Mouse (Mus musculus) liver, adult 2 months (tissue): ENCODE measurements around the gene Col12a1. TPM values are rescaled to one million over a fixed set of nuclear protein-coding genes. Genes with fewer than 3 reads are reported as not detected.
"Not testable (repeated sequence)": the region's sequence is repeated elsewhere in the genome, so short reads cannot be mapped to it uniquely, and the experiment has no call there.

Experiments
- DNase-seq: peaks from one replicate; pipeline ENCODE4 v3.0.0-alpha.2; 2011; ENCODE audit warnings: low read depth, low spot score; ENCODE audit errors: extremely low read depth
- H3K27ac ChIP-seq: fragments of 200-500 bp; replicated peaks from 2 replicates; pipeline ENCODE4 v1.5.1; 2012; ENCODE audit warnings: low read depth, mild to moderate bottlenecking, control low read depth, inconsistent platforms, low read length; ENCODE audit not compliant: insufficient read depth
- H3K27me3 ChIP-seq: fragments of 200-500 bp; 2 replicates; pipeline ENCODE4 v1.6.1; 2012; ENCODE audit warnings: mild to moderate bottlenecking, moderate library complexity, low read length, inconsistent platforms; ENCODE audit not compliant: control insufficient read depth, insufficient read depth
- H3K36me3 ChIP-seq: fragments of 200-500 bp; 2 replicates; pipeline ENCODE4 v1.6.1; 2012; ENCODE audit warnings: low read length, inconsistent platforms; ENCODE audit not compliant: control insufficient read depth, insufficient read depth
- H3K4me1 ChIP-seq: fragments of 200-500 bp; 2 replicates; pipeline ENCODE4 v1.6.1; 2011; ENCODE audit warnings: low read length; ENCODE audit not compliant: control insufficient read depth, insufficient read depth
- H3K4me3 ChIP-seq: fragments of 200-500 bp; 2 replicates; pipeline ENCODE4 v1.5.1; 2011; ENCODE audit warnings: low read depth, mild to moderate bottlenecking, control low read depth, low read length, moderate library complexity; ENCODE audit not compliant: insufficient read depth
- H3K79me2 ChIP-seq: fragments of 200-500 bp; 2 replicates; pipeline ENCODE4 v1.6.1; 2012; ENCODE audit warnings: inconsistent platforms, mild to moderate bottlenecking, low read length, moderate library complexity; ENCODE audit not compliant: control insufficient read depth, insufficient read depth
- H3K9ac ChIP-seq: fragments of 200-500 bp; 2 replicates; pipeline ENCODE4 v1.6.1; 2012; ENCODE audit warnings: low read depth, mild to moderate bottlenecking, control low read depth, inconsistent platforms, low read length
- CTCF ChIP-seq: fragments of 200-500 bp; IDR thresholded peaks from 2 replicates; pipeline ENCODE4 v1.5.1; 2011; ENCODE audit warnings: low read depth, low read length, control low read depth
- POLR2A ChIP-seq: fragments of 200-500 bp; IDR thresholded peaks from 2 replicates; pipeline ENCODE4 v1.6.1; 2011; ENCODE audit warnings: low read length, control low read depth; ENCODE audit not compliant: insufficient read depth; ENCODE audit errors: extremely low read depth
- WGBS: fragments of 180-500 bp; shearing (Covaris S2); methylation state at CpG from one replicate; pipeline ENCODE4 v1.1.7; 2018; 5-methylcytosine and 5-hydroxymethylcytosine counted together
- polyA plus RNA-seq: library from polyadenylated mRNA; depleted of rRNA; stranded (reverse); fragments of >200 nt; gene quantifications from 2 replicates; pipeline ENCODE4 v1.2.3, GENCODE M21; 2012
- total RNA-seq: library from RNA; depleted of rRNA; stranded (reverse); fragments of >200 nt; gene quantifications from 2 replicates; pipeline ENCODE4 v1.2.3, GENCODE M21; 2014

Gene Col12a1
- total and polyA plus RNA-seq, 2 experiments: 1.0 to 1.8 TPM

GRCm38 (mm10) chr9:79687227-79687626, 31.4 kb downstream of the Col12a1 start:
- Histone ChIP-seq H3K4me3 (no peak overlapping the region), H3K36me3 (no peaks in the 10 kb centered on the region), H3K27ac (no peak overlapping the region), H3K27me3 (no peaks in the 10 kb centered on the region), H3K4me1 (no peaks in the 10 kb centered on the region), H3K79me2 (no peaks in the 10 kb centered on the region), H3K9ac (no peak overlapping the region)
- TF ChIP-seq POLR2A (no peak), CTCF (no peak)
- DNase-seq: no peak
- WGBS: 72% methylated on average over 3 of the region's 3 CpGs

- DNase-seq: no peak
- Histone ChIP-seq H3K27ac (no peak overlapping the region), H3K9ac (no peak overlapping the region), H3K36me3 (no peaks in the 10 kb centered on the region), H3K27me3 (no peaks in the 10 kb centered on the region), H3K79me2 (no peaks in the 10 kb centered on the region), H3K4me3 (no peak overlapping the region), H3K4me1 (no peaks in the 10 kb centered on the region)
- 73% methylated on average over 1 of the region's 1 CpGs for WGBS
- no peak for TF ChIP-seq POLR2A
- TF ChIP-seq CTCF: no peak
Measured at GRCm38 (mm10) chr9:79686049-79686448, 32.6 kb downstream of the Col12a1 start.

GRCm38 (mm10) chr9:79680453-79681240, 38.0 kb downstream of the Col12a1 start:
- TF ChIP-seq POLR2A: no peak
- no peak for TF ChIP-seq CTCF
- no peaks in the 10 kb centered on the region for H3K36me3 ChIP-seq
- 57% methylated on average over 4 of the region's 4 CpGs for WGBS
- no peak overlapping the region for H3K9ac ChIP-seq
- peak; percentile 54 for DNase-seq
- H3K4me3 ChIP-seq: no peak overlapping the region
- no peak overlapping the region for H3K27ac ChIP-seq
- no peaks in the 10 kb centered on the region for H3K27me3 ChIP-seq
- H3K79me2 ChIP-seq: no peaks in the 10 kb centered on the region
- no peaks in the 10 kb centered on the region for H3K4me1 ChIP-seq

GRCm38 (mm10) chr9:79668806-79669205, 49.8 kb downstream of the Col12a1 start:
- WGBS: 85% methylated on average over 1 of the region's 1 CpGs

GRCm38 (mm10) chr9:79653327-79654150, 65.1 kb downstream of the Col12a1 start:
- Histone ChIP-seq H3K27ac (no peak overlapping the region), H3K9ac (no peak overlapping the region), H3K4me3 (no peak overlapping the region), H3K27me3 (no peaks in the 10 kb centered on the region), H3K79me2 (no peaks in the 10 kb centered on the region), H3K36me3 (no peaks in the 10 kb centered on the region), H3K4me1 (no peaks in the 10 kb centered on the region)
- no peak for DNase-seq
- no peak for TF ChIP-seq POLR2A
- TF ChIP-seq CTCF: no peak
- WGBS: 88% methylated on average over 16 of the region's 16 CpGs

More at GRCm38 (mm10) chr9:79668806-79669205, 49.8 kb downstream of the Col12a1 start:
- H3K27ac ChIP-seq, H3K27me3 ChIP-seq, DNase-seq, H3K79me2 ChIP-seq, H3K4me3 ChIP-seq, H3K36me3 ChIP-seq, H3K9ac ChIP-seq, H3K4me1 ChIP-seq: not testable (repeated sequence)

- DNase-seq: no peak
- H3K4me3 ChIP-seq: no peak overlapping the region
- no peaks in the 10 kb centered on the region for H3K4me1 ChIP-seq
- no peaks in the 10 kb centered on the region for H3K27me3 ChIP-seq
- no peaks in the 10 kb centered on the region for H3K36me3 ChIP-seq
- no peak overlapping the region for H3K27ac ChIP-seq
- no peaks in the 10 kb centered on the region for H3K79me2 ChIP-seq
- no peak for TF ChIP-seq POLR2A
- TF ChIP-seq CTCF: no peak
- H3K9ac ChIP-seq: no peak overlapping the region
- WGBS: 85% methylated on average over 9 of the region's 9 CpGs
Measured at GRCm38 (mm10) chr9:79648587-79648986, 70.0 kb downstream of the Col12a1 start.
